10 mouse cellular contexts compared by ENCODE assay signal in genomic region chr5:124221736-124222040, GRCm38 (mm10). TPM values are rescaled to one million over a fixed set of nuclear protein-coding genes. Genes with fewer than 3 reads are reported as not detected.
A peak's percentile ranks its signal among the peaks of the same experiment; 100 is the strongest.
DNase-seq lines count a peak whose midpoint lies in the region; ATAC-seq and TF ChIP-seq lines count a peak whose summit lies in the region.
"Had no signal": no experiment of that assay in that cellular context is flagged by ENCODE, and none has a peak within 500 bp of the region (broad histone marks: within the 10 kb centered on the region; RNA-seq: fewer than 3 reads in every experiment).

No protein-coding gene starts in this region.

- WGBS in embryonic facial prominence, embryonic 14.5 days = 62% methylated on average over 7 of the region's 7 CpGs
- 88% methylated on average over 7 of the region's 7 CpGs for WGBS in embryonic facial prominence, embryonic 10.5 days
- 81% methylated on average over 7 of the region's 7 CpGs for WGBS in hindbrain, embryonic 15.5 days
- 85% methylated on average over 7 of the region's 7 CpGs for WGBS in hindbrain, embryonic 12.5 days
- WGBS in lung, embryonic 16.5 days = 65% methylated on average over 7 of the region's 7 CpGs
- WGBS in small intestine, adult 2 months = 45% methylated on average over 7 of the region's 7 CpGs
- 92% methylated on average over 7 of the region's 7 CpGs for WGBS in hindbrain, embryonic 10.5 days

- H3K4me2 ChIP-seq in embryonic facial prominence, embryonic 14.5 days (ENCODE audit: low read depth, low read length) = no peak overlapping the region
- no peak overlapping the region for H3K4me2 ChIP-seq in hindbrain, embryonic 15.5 days
- H3K4me2 ChIP-seq in hindbrain, embryonic 12.5 days (replicated peaks) = no peak overlapping the region
- H3K4me2 ChIP-seq in lung, embryonic 16.5 days (ENCODE audit: low read depth, low read length) = no peak overlapping the region
- H3K4me2 ChIP-seq: liver, embryonic 15.5 days had no signal

- DNase-seq in embryonic facial prominence, embryonic 14.5 days (ENCODE audit: low spot score) = no peak
- no peak for DNase-seq in embryonic facial prominence, embryonic 10.5 days (ENCODE audit: low spot score)
- DNase-seq in lung, postnatal 25 days (ENCODE audit: low spot score) = no peak
- DNase-seq in hindbrain, embryonic 10.5 days (ENCODE audit: low spot score) = no peak
- DNase-seq: spleen, adult 18-20 months had no signal

- no peaks in the 10 kb centered on the region for H3K27me3 ChIP-seq in embryonic facial prominence, embryonic 14.5 days (replicated peaks; ENCODE audit: control insufficient read depth, insufficient read depth, low read length)
- H3K27me3 ChIP-seq in embryonic facial prominence, embryonic 10.5 days (replicated peaks; ENCODE audit: low read depth, poor library complexity, severe bottlenecking) = no peaks in the 10 kb centered on the region
- no peaks in the 10 kb centered on the region for H3K27me3 ChIP-seq in hindbrain, embryonic 15.5 days
- no peaks in the 10 kb centered on the region for H3K27me3 ChIP-seq in hindbrain, embryonic 12.5 days
- H3K27me3 ChIP-seq in lung, embryonic 16.5 days (ENCODE audit: control insufficient read depth, insufficient read depth, low read depth, low read length) = no peaks in the 10 kb centered on the region
- no peaks in the 10 kb centered on the region for H3K27me3 ChIP-seq in small intestine, adult 2 months (ENCODE audit: control insufficient read depth, insufficient read depth, low read length)
- H3K27me3 ChIP-seq in hindbrain, embryonic 10.5 days (ENCODE audit: insufficient read depth, poor library complexity, severe bottlenecking) = no peaks in the 10 kb centered on the region
- H3K27me3 ChIP-seq: liver, embryonic 15.5 days had no signal

- H3K4me3 ChIP-seq in embryonic facial prominence, embryonic 14.5 days (ENCODE audit: low read depth, low read length) = no peak overlapping the region
- no peak overlapping the region for H3K4me3 ChIP-seq in embryonic facial prominence, embryonic 10.5 days
- no peak overlapping the region for H3K4me3 ChIP-seq in hindbrain, embryonic 15.5 days
- no peak overlapping the region for H3K4me3 ChIP-seq in hindbrain, embryonic 12.5 days
- H3K4me3 ChIP-seq in lung, embryonic 16.5 days (ENCODE audit: low read length) = no peak overlapping the region
- H3K4me3 ChIP-seq in small intestine, adult 2 months (ENCODE audit: low read depth, low read length) = no peak overlapping the region
- no peak overlapping the region for H3K4me3 ChIP-seq in hindbrain, embryonic 10.5 days
- H3K4me3 ChIP-seq: liver, embryonic 15.5 days had no signal

- peaks cover 20% of the 10 kb centered on the region for H3K4me1 ChIP-seq in embryonic facial prominence, embryonic 14.5 days (ENCODE audit: control insufficient read depth, insufficient read depth, low read length)
- peaks cover 38% of the 10 kb centered on the region for H3K4me1 ChIP-seq in embryonic facial prominence, embryonic 10.5 days
- peaks cover 41% of the 10 kb centered on the region for H3K4me1 ChIP-seq in hindbrain, embryonic 15.5 days (replicated peaks)
- H3K4me1 ChIP-seq in hindbrain, embryonic 12.5 days = peaks cover 44% of the 10 kb centered on the region
- H3K4me1 ChIP-seq in lung, embryonic 16.5 days (replicated peaks; ENCODE audit: control insufficient read depth, insufficient read depth, low read length) = peaks cover 48% of the 10 kb centered on the region
- peaks cover 18% of the 10 kb centered on the region; the same call in 1 of the 2 replicates for H3K4me1 ChIP-seq in small intestine, adult 2 months (ENCODE audit: control insufficient read depth, insufficient read depth, insufficient read length, low read length)
- H3K4me1 ChIP-seq in hindbrain, embryonic 10.5 days (replicated peaks) = peaks cover 50% of the 10 kb centered on the region

- H3K9me3 ChIP-seq in embryonic facial prominence, embryonic 14.5 days (ENCODE audit: control insufficient read depth, low read length) = no peaks in the 10 kb centered on the region
- no peaks in the 10 kb centered on the region for H3K9me3 ChIP-seq in embryonic facial prominence, embryonic 10.5 days
- no peaks in the 10 kb centered on the region for H3K9me3 ChIP-seq in hindbrain, embryonic 15.5 days
- H3K9me3 ChIP-seq in hindbrain, embryonic 12.5 days (replicated peaks) = no peaks in the 10 kb centered on the region
- no peaks in the 10 kb centered on the region for H3K9me3 ChIP-seq in lung, embryonic 16.5 days (ENCODE audit: control insufficient read depth, low read length)
- no peaks in the 10 kb centered on the region for H3K9me3 ChIP-seq in hindbrain, embryonic 10.5 days
- H3K9me3 ChIP-seq: liver, embryonic 15.5 days had no signal

- no peak for ATAC-seq in embryonic facial prominence, embryonic 14.5 days (ENCODE audit: low read depth)
- ATAC-seq in hindbrain, embryonic 15.5 days (ENCODE audit: low FRiP score, low read depth) = 0 out of 2 replicates have a peak, but pooled peaks have one; percentile 20
- ATAC-seq in hindbrain, embryonic 12.5 days (ENCODE audit: low FRiP score) = no peak
- ATAC-seq in lung, embryonic 16.5 days (ENCODE audit: low read depth) = no peak

- H3K27ac ChIP-seq in embryonic facial prominence, embryonic 14.5 days (replicated peaks; ENCODE audit: low read depth, low read length) = no peak overlapping the region
- no peak overlapping the region for H3K27ac ChIP-seq in embryonic facial prominence, embryonic 10.5 days (replicated peaks)
- H3K27ac ChIP-seq in hindbrain, embryonic 15.5 days (replicated peaks) = no peak overlapping the region; the same call in 1 of the 2 replicates
- H3K27ac ChIP-seq in hindbrain, embryonic 12.5 days = no peak overlapping the region
- peak overlapping the region; percentile 64 for H3K27ac ChIP-seq in lung, embryonic 16.5 days (ENCODE audit: low read length)
- H3K27ac ChIP-seq in small intestine, adult 2 months (ENCODE audit: insufficient read depth, low read depth, low read length) = peak overlapping the region; percentile 44
- no peak overlapping the region for H3K27ac ChIP-seq in hindbrain, embryonic 10.5 days
- H3K27ac ChIP-seq: liver, embryonic 15.5 days had no signal

- no peaks in the 10 kb centered on the region for H3K36me3 ChIP-seq in embryonic facial prominence, embryonic 14.5 days (ENCODE audit: control insufficient read depth, insufficient read depth, low read length)
- no peaks in the 10 kb centered on the region for H3K36me3 ChIP-seq in embryonic facial prominence, embryonic 10.5 days (replicated peaks)
- no peaks in the 10 kb centered on the region for H3K36me3 ChIP-seq in hindbrain, embryonic 15.5 days
- H3K36me3 ChIP-seq in hindbrain, embryonic 12.5 days = no peaks in the 10 kb centered on the region
- H3K36me3 ChIP-seq in lung, embryonic 16.5 days (ENCODE audit: control insufficient read depth, insufficient read depth, low read length) = no peaks in the 10 kb centered on the region
- no peaks in the 10 kb centered on the region for H3K36me3 ChIP-seq in small intestine, adult 2 months (ENCODE audit: control insufficient read depth, insufficient read depth, low read length)
- H3K36me3 ChIP-seq in hindbrain, embryonic 10.5 days = no peaks in the 10 kb centered on the region
- H3K36me3 ChIP-seq: liver, embryonic 15.5 days had no signal

- TF ChIP-seq POLR2A in small intestine, adult 2 months (IDR thresholded peaks at IDR 0.05; ENCODE audit: low read depth, low read length) = no peak

- H3K9ac ChIP-seq in embryonic facial prominence, embryonic 14.5 days (ENCODE audit: low read depth, low read length) = peak overlapping the region; percentile 37; the same call in 1 of the 2 replicates
- H3K9ac ChIP-seq in hindbrain, embryonic 15.5 days = no peak overlapping the region
- H3K9ac ChIP-seq in hindbrain, embryonic 12.5 days = no peak overlapping the region
- 0 out of 2 replicates have a peak overlapping the region, but pooled peaks have one; percentile 0 for H3K9ac ChIP-seq in lung, embryonic 16.5 days (ENCODE audit: low read length)
- H3K9ac ChIP-seq: liver, embryonic 15.5 days had no signal

- TF ChIP-seq CTCF in small intestine, adult 2 months (IDR thresholded peaks at IDR 0.05; ENCODE audit: extremely low read depth, insufficient read length, insufficient replicate concordance, low read depth, low read length) = no peak

RNA-seq across cellular contexts. Expression of gene Pitpnm2, which starts 27.9 kb away (rescaled TPM):
- polyA plus RNA-seq in embryonic facial prominence, embryonic 14.5 days (2014; fragmentation: Nextera tagmentation; extraction: Ambion mirVana) = 7.6 and 8.4 TPM in 2 replicates
- 3.2 and 4.0 TPM in 2 replicates for polyA plus RNA-seq in embryonic facial prominence, embryonic 10.5 days (2016; fragmentation: Nextera tagmentation; extraction: Ambion mirVana)
- polyA plus RNA-seq in hindbrain, embryonic 15.5 days (2015; fragmentation: Nextera tagmentation; extraction: Ambion mirVana) = 10.8 and 11.5 TPM in 2 replicates
- polyA plus RNA-seq in hindbrain, embryonic 12.5 days (2016; fragmentation: Nextera tagmentation; extraction: Ambion mirVana) = 6.9 and 7.0 TPM in 2 replicates
- polyA plus RNA-seq in lung, embryonic 16.5 days (2015; fragmentation: Nextera tagmentation; extraction: Ambion mirVana) = 6.6 and 9.2 TPM in 2 replicates
- polyA plus RNA-seq in small intestine, adult 2 months (2012; rRNA removed) = 19.5 and 19.6 TPM in 2 replicates
- polyA plus RNA-seq in hindbrain, embryonic 10.5 days (2016; fragmentation: Nextera tagmentation; extraction: Ambion mirVana) = 3.2 and 3.6 TPM in 2 replicates

Comparison
In these comparisons a context has a peak if more than half of its experiments do, and no peak if none do; other contexts are left out.
1. H3K27ac ChIP-seq: peak in lung, embryonic 16.5 days (single experiment) and small intestine, adult 2 months (single experiment); none in embryonic facial prominence, embryonic 14.5 days (single experiment), embryonic facial prominence, embryonic 10.5 days (single experiment), hindbrain, embryonic 15.5 days (single experiment), hindbrain, embryonic 12.5 days (single experiment) and hindbrain, embryonic 10.5 days (single experiment).
2. H3K9ac ChIP-seq: peak in embryonic facial prominence, embryonic 14.5 days (single experiment) and lung, embryonic 16.5 days (single experiment); none in hindbrain, embryonic 15.5 days (single experiment) and hindbrain, embryonic 12.5 days (single experiment).